Mouse (Mus musculus) thymus, adult 2 months (tissue): ENCODE measurements at regions not wholly inside any gene's neighbourhood (a gene's known extent, or its start where the extent isn't known, plus 50 kb on each side); places are given as distances from the start of the nearest gene placed in this dataset.
A peak's percentile ranks its signal among the peaks of the same experiment; 100 is the strongest.

ENCODE experiments used
- DNase-seq: peaks from one replicate; pipeline ENCODE4 v3.0.0; 2021
- H3K27ac ChIP-seq: fragments of 200-500 bp; 2 replicates; pipeline ENCODE4 v1.5.1; 2012; ENCODE audit warnings: low read length, control low read depth; ENCODE audit not compliant: control insufficient read depth, insufficient read depth
- H3K27me3 ChIP-seq: fragments of 200-500 bp; 2 replicates; pipeline ENCODE4 v1.6.1; 2012; ENCODE audit warnings: mild to moderate bottlenecking, low read length, moderate library complexity, mixed read lengths; ENCODE audit not compliant: control insufficient read depth, insufficient read depth
- H3K36me3 ChIP-seq: fragments of 200-500 bp; 2 replicates; pipeline ENCODE4 v1.6.1; 2012; ENCODE audit warnings: mild to moderate bottlenecking, low read length, moderate library complexity; ENCODE audit not compliant: control insufficient read depth, insufficient read depth
- H3K4me1 ChIP-seq: fragments of 200-500 bp; replicated peaks from 2 replicates; pipeline ENCODE4 v1.6.1; 2012; ENCODE audit warnings: low read length; ENCODE audit not compliant: control insufficient read depth, insufficient read depth
- H3K4me3 ChIP-seq: fragments of 200-500 bp; 2 replicates; pipeline ENCODE4 v1.5.1; 2012; ENCODE audit warnings: mild to moderate bottlenecking, low read length, control low read depth, moderate library complexity; ENCODE audit not compliant: control insufficient read depth, insufficient read depth
- CTCF ChIP-seq: fragments of 200-500 bp; IDR thresholded peaks from 2 replicates; pipeline ENCODE4 v1.5.1; 2012; ENCODE audit warnings: mild to moderate bottlenecking, control low read depth, low read length, moderate library complexity, borderline replicate concordance; ENCODE audit not compliant: control insufficient read depth, poor library complexity, insufficient read depth; ENCODE audit errors: extremely low read depth
- POLR2A ChIP-seq: fragments of 200-500 bp; IDR thresholded peaks from 2 replicates; pipeline ENCODE4 v1.6.1; 2012; ENCODE audit warnings: mild to moderate bottlenecking, low read length, control low read depth, moderate library complexity; ENCODE audit not compliant: control insufficient read depth, poor library complexity, insufficient read depth; ENCODE audit errors: extremely low read depth
- WGBS: fragments of 180-500 bp; shearing (Covaris S2); methylation state at CpG from one replicate; pipeline ENCODE4 v1.1.7; 2018; 5-methylcytosine and 5-hydroxymethylcytosine counted together

DNA sequence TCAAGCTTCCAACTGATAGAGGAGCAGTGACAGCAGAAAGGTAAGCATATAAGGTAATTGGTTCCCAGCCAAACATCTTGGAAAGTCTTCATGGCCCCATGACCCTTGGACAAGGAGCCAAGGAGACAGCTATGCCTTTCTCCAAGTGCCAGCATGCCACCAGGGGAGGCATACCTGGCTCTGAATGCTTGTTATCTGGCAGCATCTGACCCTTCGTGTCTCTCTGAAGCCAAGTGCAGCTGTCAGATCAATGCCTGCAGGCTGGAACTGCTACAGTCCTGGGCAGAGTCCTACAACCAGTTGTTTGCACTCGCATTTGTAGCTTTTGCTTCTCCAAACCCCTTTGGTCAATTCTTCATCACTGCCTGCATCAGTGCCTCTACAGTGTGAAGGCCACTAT, 309.3 kb upstream of the Ppargc1a start:
- TF ChIP-seq CTCF (no peak), POLR2A (no peak)
- H3K36me3 ChIP-seq = no peaks in the 10 kb centered on the region
- no peaks in the 10 kb centered on the region for H3K4me1 ChIP-seq
- no peak overlapping the region for H3K27ac ChIP-seq
- H3K4me3 ChIP-seq = no peak overlapping the region
- no peak for DNase-seq
- H3K27me3 ChIP-seq = no peaks in the 10 kb centered on the region
- 88% methylated on average over 2 of the region's 2 CpGs for WGBS

DNA sequence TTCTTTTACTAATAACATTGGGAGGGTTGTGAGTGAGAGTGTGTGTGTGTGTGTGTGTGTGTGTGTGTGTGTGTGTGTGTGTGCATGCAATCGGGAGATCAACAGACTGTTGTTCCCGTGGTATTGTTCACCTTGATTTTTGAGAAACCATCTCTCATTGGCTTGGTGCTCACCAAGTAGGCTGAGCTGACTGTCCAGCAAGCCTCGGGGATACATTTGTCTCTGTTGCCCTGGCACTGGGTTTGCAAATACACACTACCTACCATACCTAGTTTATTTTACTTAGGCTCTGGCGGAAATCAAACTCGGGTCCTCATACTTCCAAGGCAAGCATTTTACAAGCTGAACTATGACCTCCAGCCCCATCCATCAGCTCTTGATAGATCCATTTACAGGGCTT, 306.0 kb upstream of the Ppargc1a start:
- Histone ChIP-seq H3K27me3 (no peaks in the 10 kb centered on the region), H3K36me3 (no peaks in the 10 kb centered on the region)
- WGBS = 93% methylated on average over 5 of the region's 5 CpGs

DNA sequence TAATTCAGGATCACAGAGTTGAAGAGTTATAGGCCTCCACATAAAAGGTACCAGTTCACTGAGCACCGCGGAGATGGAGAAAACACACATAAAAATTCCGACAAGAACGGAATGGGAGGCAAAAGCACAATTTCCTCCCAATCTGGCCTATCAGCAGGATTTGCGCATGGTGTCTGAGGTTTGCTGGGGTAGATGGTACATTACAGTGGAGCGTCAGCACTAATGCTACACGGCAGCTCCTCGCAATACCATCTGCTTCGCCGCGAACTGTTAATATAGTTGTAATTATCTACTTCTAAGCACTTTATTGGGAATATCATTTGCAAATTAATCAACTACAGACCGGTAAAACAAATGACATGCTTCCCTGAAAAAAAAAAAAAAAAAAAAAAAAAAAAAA, 304.2 kb upstream of the Ppargc1a start:
- Histone ChIP-seq H3K27me3 (no peaks in the 10 kb centered on the region), H3K4me3 (no peak overlapping the region), H3K4me1 (no peaks in the 10 kb centered on the region), H3K27ac (no peak overlapping the region), H3K36me3 (no peaks in the 10 kb centered on the region)
- DNase-seq = no peak
- 97% methylated on average over 12 of the region's 12 CpGs for WGBS
- TF ChIP-seq POLR2A (no peak), CTCF (no peak)

More for the DNA sequence above, 306.0 kb upstream of the Ppargc1a start:
- Histone ChIP-seq H3K4me1 (no peaks in the 10 kb centered on the region), H3K27ac (no peak overlapping the region), H3K4me3 (no peak overlapping the region)
- TF ChIP-seq POLR2A = no peak
- no peak for TF ChIP-seq CTCF
- DNase-seq = no peak

GRCm38 (mm10) chr5:51868223-51868713, 300.7 kb upstream of the Ppargc1a start:
- Histone ChIP-seq H3K4me3 (no peak overlapping the region), H3K27me3 (no peaks in the 10 kb centered on the region), H3K36me3 (no peaks in the 10 kb centered on the region), H3K27ac (no peak overlapping the region), H3K4me1 (no peaks in the 10 kb centered on the region)
- no peak for DNase-seq
- WGBS = 93% methylated on average over 18 of the region's 18 CpGs
- TF ChIP-seq CTCF (no peak), POLR2A (no peak)

- no peak for DNase-seq
- 82% methylated on average over 2 of the region's 2 CpGs for WGBS
- H3K36me3 ChIP-seq = no peaks in the 10 kb centered on the region
- H3K4me1 ChIP-seq = no peaks in the 10 kb centered on the region
- H3K27ac ChIP-seq = no peak overlapping the region
- TF ChIP-seq CTCF = no peak
- TF ChIP-seq POLR2A = no peak
- H3K27me3 ChIP-seq = no peaks in the 10 kb centered on the region
- H3K4me3 ChIP-seq = no peak overlapping the region
Observed at GRCm38 (mm10) chr5:51866002-51866401, 298.5 kb upstream of the Ppargc1a start.

GRCm38 (mm10) chr5:51860496-51860895, 293.0 kb upstream of the Ppargc1a start:
- Histone ChIP-seq H3K4me3 (no peak overlapping the region), H3K4me1 (no peaks in the 10 kb centered on the region), H3K27me3 (no peaks in the 10 kb centered on the region), H3K27ac (no peak overlapping the region), H3K36me3 (no peaks in the 10 kb centered on the region)
- TF ChIP-seq CTCF (no peak), POLR2A (no peak)
- 90% methylated on average over 5 of the region's 5 CpGs for WGBS
- no peak for DNase-seq

- peak; percentile 16 for DNase-seq
- no peak for TF ChIP-seq CTCF
- no peak for TF ChIP-seq POLR2A
Observed at GRCm38 (mm10) chr5:51853456-51854124, 286.1 kb upstream of the Ppargc1a start.

More at GRCm38 (mm10) chr5:51853456-51854124, 286.1 kb upstream of the Ppargc1a start:
- Histone ChIP-seq H3K4me3 (peak overlapping the region; percentile 20; the same call in 1 of the 2 replicates), H3K27ac (no peak overlapping the region), H3K36me3 (no peaks in the 10 kb centered on the region), H3K4me1 (no peaks in the 10 kb centered on the region), H3K27me3 (no peaks in the 10 kb centered on the region)
- 15% methylated on average over 9 of the region's 9 CpGs for WGBS
